Mouse (Mus musculus): Measurements from ENCODE around the gene Mns1. TPM values are rescaled to one million over a fixed set of nuclear protein-coding genes. Genes with fewer than 3 reads are reported as not detected.

Gene Mns1
- polyA plus RNA-seq, 1 experiment from 2014 or later = 37.4 TPM

DNA sequence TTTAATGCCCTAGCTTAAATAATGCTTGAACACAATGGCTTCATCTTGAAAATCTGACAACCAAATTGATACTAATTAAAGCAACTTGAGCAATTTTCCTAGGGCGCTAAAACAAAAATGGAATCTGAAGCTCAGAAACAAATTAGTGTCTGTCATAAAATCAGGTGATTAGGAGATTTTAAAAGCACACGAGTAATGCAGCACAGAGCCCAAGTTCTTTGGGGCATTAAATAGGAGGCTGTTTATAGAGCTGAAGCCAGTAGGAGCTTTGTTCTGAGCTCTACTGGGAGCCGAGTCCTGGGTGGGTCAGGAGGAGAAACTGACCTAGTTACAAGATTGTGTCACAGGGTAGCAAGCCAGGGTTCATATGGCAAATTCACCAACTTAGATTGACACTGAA is 59.4 kb downstream of the Mns1 start:
- Histone ChIP-seq H3K4me2 (replicated peaks; ENCODE audit: low read depth, low read length) (no peak overlapping the region), H3K9me3 (ENCODE audit: control insufficient read depth, low read length) (no peaks in the 10 kb centered on the region), H3K9ac (ENCODE audit: low read depth, low read length) (no peak overlapping the region), H3K36me3 (ENCODE audit: control insufficient read depth, insufficient read depth, low read length) (no peaks in the 10 kb centered on the region), H3K27me3 (ENCODE audit: control insufficient read depth, insufficient read depth, low read length) (no peaks in the 10 kb centered on the region), H3K27ac (ENCODE audit: low read depth, low read length) (no peak overlapping the region), H3K4me1 (ENCODE audit: control insufficient read depth, insufficient read depth, low read length) (peaks cover 4% of the 10 kb centered on the region; the same call in 1 of the 2 replicates), H3K4me3 (ENCODE audit: low read length) (no peak overlapping the region)
- ATAC-seq (ENCODE audit: low FRiP score, low TSS enrichment) = no peak
- 79% methylated on average over 3 of the region's 3 CpGs for WGBS

Small RNA genes lying within 50 kb of the gene (microRNA-seq; reads per million reads assigned to microRNA genes)
- gene Gm28010 = not detected

Other genes starting within 250 kb of the Mns1 start
- 41.6 and 51.3 TPM in 2 replicates for gene Zfp280d, start 163.2 kb upstream of the Mns1 start, polyA plus RNA-seq (2014; fragmentation: Nextera tagmentation; extraction: Ambion mirVana)
- 48.5 and 48.9 TPM in 2 replicates for gene Tex9, start 54.2 kb downstream of the Mns1 start, polyA plus RNA-seq (2014; fragmentation: Nextera tagmentation; extraction: Ambion mirVana)
- gene Rfx7, start 94.2 kb downstream of the Mns1 start, polyA plus RNA-seq (2014; fragmentation: Nextera tagmentation; extraction: Ambion mirVana) = 20.3 and 24.2 TPM in 2 replicates
- gene Nedd4, start 224.3 kb downstream of the Mns1 start, polyA plus RNA-seq (2014; fragmentation: Nextera tagmentation; extraction: Ambion mirVana) = 448 and 806 TPM in 2 replicates

Measured in kidney, embryonic 14.5 days (tissue).